Mouse (Mus musculus): ENCODE measurements around the gene Nbas. TPM values are rescaled to one million over a fixed set of nuclear protein-coding genes. Genes with fewer than 3 reads are reported as not detected.

Nbas gene
- polyA plus RNA-seq, 1 experiment from 2014 or later: 6.9 TPM

GRCm38 (mm10) chr12:13474881-13475280, 205.9 kb downstream of the Nbas start:
- H3K9me3 ChIP-seq (replicated peaks; ENCODE audit: control insufficient read depth, low read length): no peaks in the 10 kb centered on the region
- H3K27ac ChIP-seq (ENCODE audit: low read length): no peak overlapping the region
- 99% methylated on average over 2 of the region's 2 CpGs for WGBS
- no peaks in the 10 kb centered on the region for H3K4me1 ChIP-seq (ENCODE audit: control insufficient read depth, insufficient read depth, low read length)
- H3K36me3 ChIP-seq (ENCODE audit: control insufficient read depth, insufficient read depth): peaks cover 5% of the 10 kb centered on the region; the same call in 1 of the 2 replicates
- H3K9ac ChIP-seq (ENCODE audit: low read length): no peak overlapping the region
- no peak for ATAC-seq (replicated peaks; ENCODE audit: extremely low read depth, insufficient read depth, low FRiP score)
- H3K4me2 ChIP-seq (ENCODE audit: low read depth, low read length): no peak overlapping the region
- no peak overlapping the region for H3K4me3 ChIP-seq (ENCODE audit: low read length)
- H3K27me3 ChIP-seq (ENCODE audit: control insufficient read depth, insufficient read depth, low read length): no peaks in the 10 kb centered on the region

- ATAC-seq (replicated peaks; ENCODE audit: extremely low read depth, insufficient read depth, low FRiP score): no peak
- Histone ChIP-seq H3K27me3 (ENCODE audit: control insufficient read depth, insufficient read depth, low read length) (no peaks in the 10 kb centered on the region), H3K9ac (ENCODE audit: low read length) (no peak overlapping the region), H3K4me2 (ENCODE audit: low read depth, low read length) (no peak overlapping the region), H3K9me3 (replicated peaks; ENCODE audit: control insufficient read depth, low read length) (no peaks in the 10 kb centered on the region), H3K4me1 (ENCODE audit: control insufficient read depth, insufficient read depth, low read length) (no peaks in the 10 kb centered on the region), H3K27ac (ENCODE audit: low read length) (no peak overlapping the region), H3K36me3 (ENCODE audit: control insufficient read depth, insufficient read depth) (peaks cover 5% of the 10 kb centered on the region; the same call in 1 of the 2 replicates), H3K4me3 (ENCODE audit: low read length) (no peak overlapping the region)
- WGBS: 76% methylated on average over 7 of the region's 7 CpGs
Observed at GRCm38 (mm10) chr12:13479163-13479562, 210.2 kb downstream of the Nbas start.

- no peaks in the 10 kb centered on the region for H3K9me3 ChIP-seq (replicated peaks; ENCODE audit: control insufficient read depth, low read length)
- no peak overlapping the region for H3K4me3 ChIP-seq (ENCODE audit: low read length)
- no peak overlapping the region for H3K4me2 ChIP-seq (ENCODE audit: low read depth, low read length)
- ATAC-seq (replicated peaks; ENCODE audit: extremely low read depth, insufficient read depth, low FRiP score): no peak
- H3K36me3 ChIP-seq (ENCODE audit: control insufficient read depth, insufficient read depth): no peaks in the 10 kb centered on the region
- H3K27me3 ChIP-seq (ENCODE audit: control insufficient read depth, insufficient read depth, low read length): no peaks in the 10 kb centered on the region
- no peak overlapping the region for H3K27ac ChIP-seq (ENCODE audit: low read length)
- H3K9ac ChIP-seq (ENCODE audit: low read length): no peak overlapping the region
- no peaks in the 10 kb centered on the region for H3K4me1 ChIP-seq (ENCODE audit: control insufficient read depth, insufficient read depth, low read length)
- WGBS: 74% methylated on average over 3 of the region's 3 CpGs
Observed at GRCm38 (mm10) chr12:13486278-13486677, 217.3 kb downstream of the Nbas start.

- ATAC-seq (replicated peaks; ENCODE audit: extremely low read depth, insufficient read depth, low FRiP score): no peak
- no peaks in the 10 kb centered on the region for H3K9me3 ChIP-seq (replicated peaks; ENCODE audit: control insufficient read depth, low read length)
- no peak overlapping the region for H3K4me2 ChIP-seq (ENCODE audit: low read depth, low read length)
- H3K36me3 ChIP-seq (ENCODE audit: control insufficient read depth, insufficient read depth): no peaks in the 10 kb centered on the region
- no peaks in the 10 kb centered on the region for H3K27me3 ChIP-seq (ENCODE audit: control insufficient read depth, insufficient read depth, low read length)
- WGBS: 73% methylated on average over 6 of the region's 6 CpGs
- no peak overlapping the region for H3K4me3 ChIP-seq (ENCODE audit: low read length)
- H3K27ac ChIP-seq (ENCODE audit: low read length): no peak overlapping the region
- no peak overlapping the region for H3K9ac ChIP-seq (ENCODE audit: low read length)
- H3K4me1 ChIP-seq (ENCODE audit: control insufficient read depth, insufficient read depth, low read length): no peaks in the 10 kb centered on the region
Observed at GRCm38 (mm10) chr12:13497211-13497610, 228.3 kb downstream of the Nbas start.

GRCm38 (mm10) chr12:13499237-13499889, 230.4 kb downstream of the Nbas start:
- Histone ChIP-seq H3K4me2 (ENCODE audit: low read depth, low read length) (no peak overlapping the region), H3K36me3 (ENCODE audit: control insufficient read depth, insufficient read depth) (no peaks in the 10 kb centered on the region), H3K27me3 (ENCODE audit: control insufficient read depth, insufficient read depth, low read length) (no peaks in the 10 kb centered on the region), H3K4me3 (ENCODE audit: low read length) (no peak overlapping the region), H3K4me1 (ENCODE audit: control insufficient read depth, insufficient read depth, low read length) (no peaks in the 10 kb centered on the region), H3K9ac (ENCODE audit: low read length) (no peak overlapping the region), H3K27ac (ENCODE audit: low read length) (no peak overlapping the region), H3K9me3 (replicated peaks; ENCODE audit: control insufficient read depth, low read length) (no peaks in the 10 kb centered on the region)
- WGBS: 76% methylated on average over 10 of the region's 10 CpGs
- no peak for ATAC-seq (replicated peaks; ENCODE audit: extremely low read depth, insufficient read depth, low FRiP score)

- Histone ChIP-seq H3K4me1 (ENCODE audit: control insufficient read depth, insufficient read depth, low read length) (no peaks in the 10 kb centered on the region), H3K4me3 (ENCODE audit: low read length) (no peak overlapping the region), H3K4me2 (ENCODE audit: low read depth, low read length) (no peak overlapping the region), H3K36me3 (ENCODE audit: control insufficient read depth, insufficient read depth) (no peaks in the 10 kb centered on the region), H3K27ac (ENCODE audit: low read length) (no peak overlapping the region), H3K9ac (ENCODE audit: low read length) (no peak overlapping the region), H3K9me3 (replicated peaks; ENCODE audit: control insufficient read depth, low read length) (no peaks in the 10 kb centered on the region), H3K27me3 (ENCODE audit: control insufficient read depth, insufficient read depth, low read length) (no peaks in the 10 kb centered on the region)
- 82% methylated on average over 3 of the region's 3 CpGs for WGBS
- no peak for ATAC-seq (replicated peaks; ENCODE audit: extremely low read depth, insufficient read depth, low FRiP score)
Observed at GRCm38 (mm10) chr12:13500191-13500590, 231.3 kb downstream of the Nbas start.

GRCm38 (mm10) chr12:13504771-13505444, 236.0 kb downstream of the Nbas start:
- no peak overlapping the region for H3K9ac ChIP-seq (ENCODE audit: low read length)
- no peak for ATAC-seq (replicated peaks; ENCODE audit: extremely low read depth, insufficient read depth, low FRiP score)
- no peaks in the 10 kb centered on the region for H3K27me3 ChIP-seq (ENCODE audit: control insufficient read depth, insufficient read depth, low read length)
- H3K36me3 ChIP-seq (ENCODE audit: control insufficient read depth, insufficient read depth): no peaks in the 10 kb centered on the region
- 67% methylated on average over 5 of the region's 5 CpGs for WGBS
- H3K4me1 ChIP-seq (ENCODE audit: control insufficient read depth, insufficient read depth, low read length): no peaks in the 10 kb centered on the region
- no peaks in the 10 kb centered on the region for H3K9me3 ChIP-seq (replicated peaks; ENCODE audit: control insufficient read depth, low read length)
- no peak overlapping the region for H3K27ac ChIP-seq (ENCODE audit: low read length)
- H3K4me3 ChIP-seq (ENCODE audit: low read length): no peak overlapping the region
- no peak overlapping the region for H3K4me2 ChIP-seq (ENCODE audit: low read depth, low read length)

- H3K9me3 ChIP-seq (replicated peaks; ENCODE audit: control insufficient read depth, low read length): no peaks in the 10 kb centered on the region
- no peak overlapping the region for H3K4me3 ChIP-seq (ENCODE audit: low read length)
- peaks cover 18% of the 10 kb centered on the region for H3K36me3 ChIP-seq (ENCODE audit: control insufficient read depth, insufficient read depth)
- no peaks in the 10 kb centered on the region for H3K4me1 ChIP-seq (ENCODE audit: control insufficient read depth, insufficient read depth, low read length)
- ATAC-seq (replicated peaks; ENCODE audit: extremely low read depth, insufficient read depth, low FRiP score): no peak
- H3K27me3 ChIP-seq (ENCODE audit: control insufficient read depth, insufficient read depth, low read length): no peaks in the 10 kb centered on the region
- no peak overlapping the region for H3K27ac ChIP-seq (ENCODE audit: low read length)
- no peak overlapping the region for H3K9ac ChIP-seq (ENCODE audit: low read length)
- no peak overlapping the region for H3K4me2 ChIP-seq (ENCODE audit: low read depth, low read length)
- WGBS: 21% methylated on average over 1 of the region's 1 CpGs
Observed at GRCm38 (mm10) chr12:13518082-13518481, 249.1 kb downstream of the Nbas start.

- WGBS: 77% methylated on average over 6 of the region's 6 CpGs
- ATAC-seq (replicated peaks; ENCODE audit: extremely low read depth, insufficient read depth, low FRiP score): no peak
- H3K9ac ChIP-seq (ENCODE audit: low read length): no peak overlapping the region
- peaks cover 12% of the 10 kb centered on the region for H3K36me3 ChIP-seq (ENCODE audit: control insufficient read depth, insufficient read depth)
- no peak overlapping the region for H3K27ac ChIP-seq (ENCODE audit: low read length)
- H3K4me3 ChIP-seq (ENCODE audit: low read length): no peak overlapping the region
- H3K27me3 ChIP-seq (ENCODE audit: control insufficient read depth, insufficient read depth, low read length): no peaks in the 10 kb centered on the region
- H3K4me1 ChIP-seq (ENCODE audit: control insufficient read depth, insufficient read depth, low read length): no peaks in the 10 kb centered on the region
- no peak overlapping the region for H3K4me2 ChIP-seq (ENCODE audit: low read depth, low read length)
- H3K9me3 ChIP-seq (replicated peaks; ENCODE audit: control insufficient read depth, low read length): no peaks in the 10 kb centered on the region
Observed at GRCm38 (mm10) chr12:13519413-13519812, 250.5 kb downstream of the Nbas start.

Measured in heart, embryonic 16.5 days (tissue).